Mouse (Mus musculus): ENCODE measurements around the gene Apex1.

DNA sequence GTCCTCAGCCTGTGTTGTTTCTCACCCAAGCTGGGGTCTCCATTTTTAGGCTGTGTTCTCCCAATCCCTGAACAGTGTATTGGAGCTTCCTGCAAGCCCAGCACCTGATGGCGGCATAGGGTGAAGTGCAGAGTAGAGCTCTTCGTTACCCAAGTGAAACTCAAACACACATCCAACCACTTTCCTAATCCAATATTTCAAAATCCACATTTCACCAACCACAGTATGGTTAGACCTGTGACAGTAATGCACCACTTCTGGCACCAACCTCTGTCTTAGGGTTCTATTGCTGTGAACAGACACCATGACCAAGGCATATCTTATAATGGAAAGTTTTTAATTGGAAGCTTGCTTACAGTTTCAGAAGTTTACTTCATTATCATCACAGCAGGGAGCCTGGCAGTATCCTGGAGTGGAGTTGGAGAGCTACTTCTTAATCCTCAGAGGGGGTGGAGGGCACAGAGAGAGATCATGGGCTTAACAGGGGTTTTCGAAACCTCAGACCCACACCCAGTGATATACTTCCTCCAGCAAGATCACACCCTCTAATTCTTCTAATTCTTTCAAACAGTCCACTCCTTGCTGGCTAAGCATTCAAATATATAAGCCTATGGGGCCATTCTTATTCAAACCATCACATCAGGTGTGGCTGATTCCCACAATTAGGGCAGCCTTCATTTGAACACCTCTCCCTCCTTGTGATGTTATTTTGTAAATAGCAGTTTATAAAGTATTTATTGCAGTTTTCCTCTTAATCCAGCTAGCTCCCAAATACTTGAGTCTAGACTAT, 13.5 kb downstream of the Apex1 start:
- TF ChIP-seq POLR2A (IDR thresholded peaks at IDR 0.05; ENCODE audit: low read depth, low read length) (no peak), CTCF (conservative IDR thresholded peaks at IDR 0.05; ENCODE audit: insufficient read depth, insufficient read length, low read depth, low read length) (no peak)
